8 mouse cellular contexts compared by ENCODE assay signal in the genomic region with DNA sequence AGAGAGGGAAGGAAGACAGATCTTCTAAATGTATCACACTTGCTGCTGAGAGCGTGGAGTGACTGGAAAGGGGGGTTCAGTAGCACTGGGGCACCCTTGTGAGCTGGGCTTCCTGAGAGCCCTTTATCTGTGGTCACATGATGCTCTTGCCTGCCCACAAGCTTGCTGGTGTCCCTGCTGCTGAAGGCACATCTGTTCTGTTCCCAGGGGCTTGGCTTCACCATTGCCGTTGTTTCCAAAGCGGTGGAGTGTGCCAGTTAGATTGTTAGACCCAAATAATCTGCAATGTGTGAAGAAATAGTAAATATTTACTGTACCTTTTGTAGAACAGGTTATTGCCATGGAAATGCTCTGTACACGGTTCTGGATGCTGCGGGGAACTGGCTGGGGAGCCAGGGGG.
DNase-seq lines count a peak whose midpoint lies in the region; ATAC-seq lines count a peak whose summit lies in the region.

No protein-coding gene starts in this region.

- H3K4me1 ChIP-seq in hindbrain, embryonic 13.5 days (replicated peaks): peaks cover 29% of the 10 kb centered on the region
- H3K4me1 ChIP-seq in midbrain, embryonic 16.5 days (ENCODE audit: control insufficient read depth, insufficient read depth, low read length): peaks cover 24% of the 10 kb centered on the region

- no peak overlapping the region for H3K4me3 ChIP-seq in hindbrain, embryonic 13.5 days
- no peak overlapping the region for H3K4me3 ChIP-seq in midbrain, embryonic 16.5 days (ENCODE audit: low read depth, low read length)

- no peak overlapping the region for H3K4me2 ChIP-seq in hindbrain, embryonic 13.5 days
- no peak overlapping the region for H3K4me2 ChIP-seq in midbrain, embryonic 16.5 days (ENCODE audit: low read length)

- H3K27me3 ChIP-seq in hindbrain, embryonic 13.5 days: no peaks in the 10 kb centered on the region
- H3K27me3 ChIP-seq in midbrain, embryonic 16.5 days (ENCODE audit: control insufficient read depth, insufficient read depth, low read depth, low read length): no peaks in the 10 kb centered on the region

- no peaks in the 10 kb centered on the region for H3K36me3 ChIP-seq in hindbrain, embryonic 13.5 days
- H3K36me3 ChIP-seq in midbrain, embryonic 16.5 days (ENCODE audit: control insufficient read depth, insufficient read depth, low read length): no peaks in the 10 kb centered on the region

- no peak for ATAC-seq in cerebellum, adult (ENCODE audit: insufficient number of reproducible peaks, low FRiP score, low TSS enrichment)
- peak; percentile 65 for ATAC-seq in hindbrain, embryonic 13.5 days (ENCODE audit: low FRiP score)
- peak; percentile 72 for ATAC-seq in midbrain, embryonic 16.5 days

- WGBS in hindbrain, embryonic 13.5 days: 38% methylated on average over 5 of the region's 5 CpGs
- WGBS in midbrain, embryonic 16.5 days: 39% methylated on average over 5 of the region's 5 CpGs

- no peaks in the 10 kb centered on the region for H3K9me3 ChIP-seq in hindbrain, embryonic 13.5 days
- H3K9me3 ChIP-seq in midbrain, embryonic 16.5 days (replicated peaks; ENCODE audit: control insufficient read depth, low read length, poor library complexity, severe bottlenecking): no peaks in the 10 kb centered on the region

- DNase-seq in cerebellum, adult 11-12 months: peak; percentile 38
- DNase-seq in CD4-positive helper T cell, adult 2 months (ENCODE audit: low read depth, low spot score): peak; percentile 52
- no peak for DNase-seq in kidney, adult 11 months
- no peak for DNase-seq in kidney, adult 9 months
- DNase-seq in kidney, postnatal 4 days: no peak

- H3K9ac ChIP-seq in hindbrain, embryonic 13.5 days: 0 out of 2 replicates have a peak overlapping the region, but pooled peaks have one; percentile 39
- no peak overlapping the region for H3K9ac ChIP-seq in midbrain, embryonic 16.5 days (ENCODE audit: low read depth, low read length)

- H3K27ac ChIP-seq in hindbrain, embryonic 13.5 days: peak overlapping the region; percentile 65
- H3K27ac ChIP-seq in midbrain, embryonic 16.5 days (ENCODE audit: low read length): peak overlapping the region; percentile 71; the same call in 1 of the 2 replicates

Comparison
In these comparisons a context has a peak if more than half of its experiments do, and no peak if none do; other contexts are left out.
1. DNase-seq: peak in cerebellum, adult 11-12 months (single experiment) and CD4-positive helper T cell, adult 2 months (single experiment); none in kidney, adult 11 months (single experiment), kidney, adult 9 months (single experiment) and kidney, postnatal 4 days (0 of 2).